Mouse (Mus musculus) spleen, postnatal 4 days (tissue): ENCODE measurements around the gene Arhgap42.

Experiments
- DNase-seq, 2 experiments: peaks; one replicate each; pipeline ENCODE4 v3.0.0; 2022; ENCODE audit warnings: low spot score in 2 of 2

Arhgap42 gene

GRCm38 (mm10) chr9:9143102-9143501 is 95.8 kb downstream of the Arhgap42 start:
- no peak for DNase-seq

- no peak for DNase-seq
Measured at GRCm38 (mm10) chr9:9142561-9142960, 96.3 kb downstream of the Arhgap42 start.

- DNase-seq = no peak
Measured at GRCm38 (mm10) chr9:9142144-9142543, 96.8 kb downstream of the Arhgap42 start.

GRCm38 (mm10) chr9:9128996-9129694 is 109.8 kb downstream of the Arhgap42 start:
- no peak for DNase-seq

- DNase-seq = no peak
Measured at GRCm38 (mm10) chr9:9127041-9127755, 111.7 kb downstream of the Arhgap42 start.

GRCm38 (mm10) chr9:9124156-9124555 is 114.7 kb downstream of the Arhgap42 start:
- no peak for DNase-seq

GRCm38 (mm10) chr9:9114266-9114665 is 124.6 kb downstream of the Arhgap42 start:
- DNase-seq = no peak

GRCm38 (mm10) chr9:9113847-9114246 is 125.1 kb downstream of the Arhgap42 start:
- no peak for DNase-seq

- no peak for DNase-seq
Measured at GRCm38 (mm10) chr9:9112921-9113320, 126.0 kb downstream of the Arhgap42 start.

GRCm38 (mm10) chr9:9107697-9108096 is 131.2 kb downstream of the Arhgap42 start:
- DNase-seq = no peak

GRCm38 (mm10) chr9:9104761-9105160 is 134.1 kb downstream of the Arhgap42 start:
- no peak for DNase-seq

- no peak for DNase-seq
Measured at GRCm38 (mm10) chr9:9102158-9102514, 136.8 kb downstream of the Arhgap42 start.

GRCm38 (mm10) chr9:9101482-9102157 is 137.3 kb downstream of the Arhgap42 start:
- no peak for DNase-seq

GRCm38 (mm10) chr9:9101055-9101454 is 137.8 kb downstream of the Arhgap42 start:
- DNase-seq = no peak

- no peak for DNase-seq
Measured at GRCm38 (mm10) chr9:9097835-9098234, 141.1 kb downstream of the Arhgap42 start.

- DNase-seq = no peak
Measured at GRCm38 (mm10) chr9:9096761-9097160, 142.1 kb downstream of the Arhgap42 start.

- DNase-seq = no peak
Measured at GRCm38 (mm10) chr9:9093096-9093495, 145.8 kb downstream of the Arhgap42 start.

- DNase-seq = no peak
Measured at GRCm38 (mm10) chr9:9083441-9083840, 155.5 kb downstream of the Arhgap42 start.

- no peak for DNase-seq
Measured at GRCm38 (mm10) chr9:9052920-9053319, 186.0 kb downstream of the Arhgap42 start.

GRCm38 (mm10) chr9:9051184-9051583 is 187.7 kb downstream of the Arhgap42 start:
- no peak for DNase-seq

GRCm38 (mm10) chr9:9049202-9049601 is 189.7 kb downstream of the Arhgap42 start:
- no peak for DNase-seq

- no peak for DNase-seq
Measured at GRCm38 (mm10) chr9:9041009-9041408, 197.9 kb downstream of the Arhgap42 start.
